Comparison of ENCODE assay signal across 34 mouse cellular contexts in genomic region chr3:116681160-116681559, GRCm38 (mm10). TPM values are rescaled to one million over a fixed set of nuclear protein-coding genes. Genes with fewer than 3 reads are reported as not detected.
"Had no signal": no experiment of that assay in that cellular context is flagged by ENCODE, and none has a peak within 500 bp of the region (broad histone marks: within the 10 kb centered on the region; RNA-seq: fewer than 3 reads in every experiment).

Gm43191 (minus strand) TSS chr3:116681260.

- H3K9ac ChIP-seq: embryonic facial prominence, embryonic 12.5 days; embryonic facial prominence, embryonic 13.5 days; embryonic facial prominence, embryonic 15.5 days; forebrain, embryonic 12.5 days; forebrain, embryonic 13.5 days; forebrain, embryonic 15.5 days; forebrain, postnatal 0 days had no signal

- H3K9me3 ChIP-seq: embryonic facial prominence, embryonic 10.5 days; embryonic facial prominence, embryonic 12.5 days; embryonic facial prominence, embryonic 13.5 days; embryonic facial prominence, embryonic 15.5 days; forebrain, embryonic 10.5 days; forebrain, embryonic 12.5 days; forebrain, embryonic 13.5 days; forebrain, embryonic 15.5 days had no signal

- H3K27ac ChIP-seq: embryonic facial prominence, embryonic 10.5 days; embryonic facial prominence, embryonic 12.5 days; embryonic facial prominence, embryonic 13.5 days; embryonic facial prominence, embryonic 15.5 days; forebrain, embryonic 10.5 days; forebrain, embryonic 12.5 days; forebrain, embryonic 13.5 days; forebrain, embryonic 15.5 days; gastrocnemius, adult 2 months; heart, adult 2 months had no signal

- H3K4me3 ChIP-seq: embryonic facial prominence, embryonic 10.5 days; embryonic facial prominence, embryonic 12.5 days; embryonic facial prominence, embryonic 13.5 days; embryonic facial prominence, embryonic 15.5 days; erythroblast, embryonic 14.5 days; forebrain, embryonic 10.5 days; forebrain, embryonic 12.5 days; forebrain, embryonic 13.5 days; forebrain, embryonic 15.5 days; gastrocnemius, adult 2 months; heart, adult 2 months had no signal

- DNase-seq: cerebellum, adult 8-10 months; cerebellum, adult 9-10 months; cerebellum, adult 9-11 months; cerebellum, postnatal 10 days; cerebellum, postnatal 14 days; cerebellum, postnatal 25 days; cerebellum, postnatal 36 days; embryo, embryonic 11 days; forebrain, postnatal 0 days; gastrocnemius, adult 2 months; gastrocnemius, postnatal 10 days; gastrocnemius, postnatal 14 days; gastrocnemius, postnatal 25 days; gastrocnemius, postnatal 36 days; heart, adult 11 months; heart, adult 18-20 months; heart, adult 2 months had no signal

- H3K4me2 ChIP-seq: embryonic facial prominence, embryonic 12.5 days; embryonic facial prominence, embryonic 13.5 days; embryonic facial prominence, embryonic 15.5 days; forebrain, embryonic 12.5 days; forebrain, embryonic 13.5 days; forebrain, embryonic 15.5 days had no signal

- H3K27me3 ChIP-seq: embryonic facial prominence, embryonic 12.5 days; embryonic facial prominence, embryonic 13.5 days; embryonic facial prominence, embryonic 15.5 days; forebrain, embryonic 12.5 days; forebrain, embryonic 13.5 days; forebrain, embryonic 15.5 days had no signal

- ATAC-seq: forebrain, embryonic 13.5 days; forebrain, embryonic 14.5 days; forebrain, embryonic 15.5 days; forebrain, embryonic 16.5 days; forebrain, postnatal 0 days had no signal

- H3K4me1 ChIP-seq: embryonic facial prominence, embryonic 10.5 days; embryonic facial prominence, embryonic 12.5 days; embryonic facial prominence, embryonic 13.5 days; embryonic facial prominence, embryonic 15.5 days; forebrain, embryonic 10.5 days; forebrain, embryonic 12.5 days; forebrain, embryonic 13.5 days; forebrain, embryonic 15.5 days had no signal

- H3K36me3 ChIP-seq: forebrain, embryonic 12.5 days had no signal

RNA-seq across cellular contexts. Expression of gene Gm43191, which starts in this region (rescaled TPM):
- polyA plus RNA-seq: cortical plate, adult 2 months; embryonic facial prominence, embryonic 10.5 days; embryonic facial prominence, embryonic 11.5 days; embryonic facial prominence, embryonic 12.5 days; embryonic facial prominence, embryonic 13.5 days; embryonic facial prominence, embryonic 14.5 days; embryonic facial prominence, embryonic 15.5 days; erythroblast, embryonic 14.5 days; forebrain, embryonic 11.5 days; forebrain, embryonic 12.5 days; forebrain, embryonic 13.5 days; forebrain, embryonic 14.5 days; forebrain, embryonic 16.5 days; forebrain, postnatal 0 days; frontal cortex, adult 2 months; gonadal fat pad, adult 2 months; heart, adult 2 months had no signal
